Mouse (Mus musculus) left cerebral cortex, postnatal 4 days (tissue): ENCODE data around the gene Map4k4. TPM values are rescaled to one million over a fixed set of nuclear protein-coding genes. Genes with fewer than 3 reads are reported as not detected.

Experiments used
- DNase-seq: peaks from one replicate; pipeline ENCODE4 v3.0.0-alpha.2; 2022
- intact Hi-C: fragments of 180-260 bp; cut with DNase I; formaldehyde crosslinking; loops from one replicate; pipeline ENCODE4 v1.15.1; 2025
- total RNA-seq, 2 experiments: library from RNA; stranded (reverse); gene quantifications; 2 replicates each; pipeline ENCODE4 v1.2.3; 2021

Map4k4 gene
- total RNA-seq, 2 experiments from 2014 or later = 374 to 381 TPM

DNA sequence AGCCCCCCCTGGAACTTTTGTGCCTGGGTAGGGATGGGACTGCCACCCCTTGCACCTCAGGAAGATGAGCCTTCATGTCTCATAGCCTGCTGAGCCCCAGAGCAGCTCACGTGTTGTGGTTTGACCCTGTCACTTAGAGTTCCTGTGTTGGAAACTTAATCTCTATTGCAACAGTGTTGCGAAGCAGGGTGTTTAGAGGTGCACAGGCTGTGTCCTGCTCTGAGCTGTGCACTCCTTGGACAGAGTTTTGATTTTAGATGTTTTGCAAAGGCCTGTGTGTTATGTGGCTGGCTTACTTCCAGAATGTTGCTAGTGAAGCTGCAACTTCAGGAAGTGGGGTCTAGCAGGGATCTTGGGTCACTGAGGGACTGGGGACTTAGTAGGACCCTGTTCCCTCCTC is 4.1 kb upstream of the Map4k4 start:
- DNase-seq = no peak
- intact Hi-C loops = no loop called here

GRCm38 (mm10) chr1:39898686-39899085 is 2.0 kb upstream of the Map4k4 start:
- intact Hi-C loops = no loop called here
- no peak for DNase-seq

DNA sequence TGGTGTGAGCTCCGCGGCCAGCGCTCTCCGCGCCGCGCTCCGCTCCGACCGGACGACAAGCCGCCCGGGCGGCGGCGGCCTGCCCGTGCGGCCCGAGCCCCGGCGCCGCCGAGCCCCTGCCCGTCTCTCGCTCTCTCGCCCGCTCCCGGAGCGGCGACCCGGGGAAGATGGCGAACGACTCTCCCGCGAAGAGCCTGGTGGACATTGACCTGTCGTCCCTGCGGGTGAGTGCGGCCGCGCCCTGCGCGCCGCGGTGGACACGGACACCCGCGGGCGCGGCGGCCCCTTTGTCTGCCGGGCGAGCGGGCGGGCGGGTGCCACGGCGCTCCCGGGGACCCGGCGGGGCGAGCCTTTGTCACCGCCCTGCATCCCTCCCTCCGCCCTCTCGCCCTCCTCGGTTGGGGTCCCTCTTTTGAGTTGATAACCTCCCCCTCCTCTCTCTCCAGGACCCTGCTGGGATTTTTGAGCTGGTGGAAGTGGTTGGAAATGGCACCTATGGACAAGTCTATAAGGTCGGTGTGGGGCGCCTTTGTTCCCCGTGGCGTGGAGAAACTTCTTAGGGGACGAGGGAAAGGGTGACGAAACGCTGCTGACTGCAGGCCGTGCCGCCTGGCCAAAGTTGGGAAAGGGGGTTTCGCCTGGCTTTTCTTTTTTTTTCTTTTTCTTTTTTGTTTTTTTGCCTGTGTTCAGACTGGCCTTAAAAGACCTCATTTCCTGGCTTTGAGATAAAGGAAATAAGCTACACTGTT is 524 bp downstream of the Map4k4 start:
- intact Hi-C loops = loop anchor here (5.0 to 10.0 kb wide), 2 partner anchors 139 to 474 kb away; no protein-coding TSS in a partner anchor
- peak; percentile 68 for DNase-seq

DNA sequence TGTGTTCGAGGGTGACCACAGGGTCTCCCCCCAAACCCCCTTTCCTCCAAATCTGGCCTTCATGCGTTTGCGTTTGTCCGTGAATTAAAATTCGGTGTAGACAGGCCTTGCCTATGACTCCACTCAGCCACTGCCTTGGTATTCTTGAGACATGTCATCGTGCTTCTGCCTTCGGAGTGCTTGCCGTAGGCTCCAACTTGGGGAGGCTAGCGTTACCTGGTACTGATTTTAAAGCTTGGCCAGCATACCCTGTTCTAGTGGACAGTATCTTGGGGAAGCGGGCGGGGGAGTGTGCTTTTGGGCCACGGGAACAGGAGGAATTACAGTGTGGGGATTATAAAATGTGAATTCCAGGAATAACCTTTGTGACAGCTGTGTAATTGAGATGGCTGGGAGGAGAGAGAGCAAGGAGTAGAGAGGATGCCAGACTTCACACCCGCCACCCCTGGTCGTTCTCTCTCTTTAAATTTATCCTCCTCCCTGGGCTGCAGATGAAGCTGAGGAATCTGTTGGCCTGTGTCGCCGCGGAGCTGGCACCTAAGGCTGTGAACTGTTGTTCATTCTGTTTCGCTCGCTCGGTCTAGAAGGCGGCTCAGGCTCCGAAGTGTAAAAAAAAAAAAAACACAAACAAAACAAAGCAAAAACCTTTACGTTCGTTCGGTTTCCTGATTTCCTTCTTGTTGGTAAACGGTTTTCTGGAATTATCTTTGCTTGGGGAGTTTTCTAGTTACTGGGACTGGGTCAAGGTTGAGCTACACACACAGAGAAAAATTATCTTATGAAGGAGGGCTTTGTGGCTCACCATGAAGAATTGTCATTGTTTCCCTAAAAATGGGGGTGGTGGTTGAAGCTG is 1.4 kb downstream of the Map4k4 start:
- intact Hi-C loops = loop anchor here (5.0 to 10.0 kb wide), 2 partner anchors 140 to 473 kb away; no protein-coding TSS in a partner anchor
- peak; percentile 50 for DNase-seq

DNA sequence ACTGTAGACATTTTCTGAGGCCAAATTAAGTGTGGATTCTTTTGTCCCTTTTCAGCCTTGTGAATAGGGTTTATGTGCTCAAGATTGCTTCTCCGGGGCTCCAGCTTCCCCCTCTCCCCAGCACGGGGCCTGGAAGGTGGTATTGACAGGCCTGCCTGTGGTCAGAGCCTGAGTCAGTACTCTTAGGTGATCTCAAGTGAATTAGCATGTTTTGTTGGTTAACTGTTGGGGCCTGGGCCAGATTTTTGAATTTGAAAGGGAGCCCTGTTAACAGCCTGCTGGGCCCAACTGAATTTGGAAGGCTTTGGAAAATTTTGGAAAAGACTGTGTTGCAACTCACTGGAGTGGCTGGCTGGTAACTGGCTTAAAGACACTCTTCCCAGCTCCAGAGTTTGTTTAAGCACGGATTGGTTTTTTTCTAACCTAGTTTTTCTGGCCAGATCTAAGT is 2.0 kb downstream of the Map4k4 start:
- intact Hi-C loops = loop anchor here (5.0 to 10.0 kb wide), 2 partner anchors 140 to 472 kb away; no protein-coding TSS in a partner anchor

DNA sequence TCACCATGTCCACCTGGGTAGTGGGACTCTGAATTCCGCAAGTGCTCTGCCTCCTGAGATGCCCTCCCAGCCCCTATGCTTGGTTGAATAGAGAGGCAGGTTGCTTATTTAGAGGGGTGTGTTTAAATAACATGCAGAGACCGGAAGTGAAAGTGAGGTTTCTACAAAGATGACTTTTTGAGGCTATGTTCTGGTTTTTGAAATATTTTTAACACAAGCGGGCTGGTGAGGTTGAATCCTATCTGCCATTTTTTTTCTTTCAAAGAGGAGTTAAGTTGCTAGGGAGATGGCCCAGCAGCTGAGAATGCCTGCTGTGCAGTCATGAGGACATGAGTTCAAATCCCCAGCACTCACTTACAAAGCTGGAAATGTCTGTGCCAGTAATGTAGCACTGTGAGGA is 4.0 kb downstream of the Map4k4 start:
- no peak for DNase-seq

More for the DNA sequence above, 2.0 kb downstream of the Map4k4 start:
- DNase-seq = peak; percentile 53

DNA sequence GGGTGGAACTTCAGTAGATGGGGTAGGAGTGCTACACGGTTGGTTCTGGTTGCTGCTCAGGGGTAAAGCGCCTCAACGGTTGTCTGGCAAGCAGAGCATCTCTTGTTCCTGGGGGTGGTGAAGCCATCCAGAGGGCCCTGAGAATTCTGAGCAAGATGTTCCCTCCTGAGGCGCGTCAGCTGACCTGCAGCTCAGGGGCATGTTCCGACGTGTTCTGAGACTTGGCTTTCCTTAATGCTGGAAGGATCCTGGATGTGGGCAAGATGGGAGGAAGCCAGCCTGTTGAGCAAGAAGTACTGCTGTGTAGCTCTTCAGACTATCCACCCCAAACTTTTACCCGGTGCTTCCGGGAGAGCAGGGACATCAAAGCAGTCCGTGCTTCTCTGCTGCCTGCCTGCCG is 6.2 kb downstream of the Map4k4 start:
- intact Hi-C loops = loop anchor here (10.0 kb wide), 1 partner anchor 468 kb away; no protein-coding TSS in a partner anchor
- peak; percentile 33 for DNase-seq

More for the DNA sequence above, 4.0 kb downstream of the Map4k4 start:
- intact Hi-C loops = loop anchor here (5.0 to 10.0 kb wide), 2 partner anchors 142 to 470 kb away; no protein-coding TSS in a partner anchor

DNA sequence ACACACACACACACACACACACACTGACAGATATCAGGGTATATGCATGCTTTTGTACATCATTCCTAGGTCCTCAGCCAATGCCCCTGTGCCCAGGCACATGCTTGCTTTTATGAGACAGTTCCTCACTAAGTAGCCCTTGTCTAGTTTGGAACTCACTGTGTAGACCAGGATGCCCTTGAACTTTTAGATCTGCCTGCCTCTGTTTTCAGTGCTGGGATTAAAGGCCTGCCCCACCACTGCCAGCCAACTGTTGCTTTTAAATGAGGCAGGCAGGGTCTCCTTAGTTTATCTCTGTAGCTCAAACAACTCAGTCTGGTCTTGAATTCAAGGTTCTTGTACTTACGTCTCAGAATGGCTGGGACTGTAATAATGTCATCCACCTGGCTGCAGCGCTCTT is 8.3 kb downstream of the Map4k4 start:
- intact Hi-C loops = loop anchor here (10.0 kb wide), 1 partner anchor 466 kb away; no protein-coding TSS in a partner anchor

DNA sequence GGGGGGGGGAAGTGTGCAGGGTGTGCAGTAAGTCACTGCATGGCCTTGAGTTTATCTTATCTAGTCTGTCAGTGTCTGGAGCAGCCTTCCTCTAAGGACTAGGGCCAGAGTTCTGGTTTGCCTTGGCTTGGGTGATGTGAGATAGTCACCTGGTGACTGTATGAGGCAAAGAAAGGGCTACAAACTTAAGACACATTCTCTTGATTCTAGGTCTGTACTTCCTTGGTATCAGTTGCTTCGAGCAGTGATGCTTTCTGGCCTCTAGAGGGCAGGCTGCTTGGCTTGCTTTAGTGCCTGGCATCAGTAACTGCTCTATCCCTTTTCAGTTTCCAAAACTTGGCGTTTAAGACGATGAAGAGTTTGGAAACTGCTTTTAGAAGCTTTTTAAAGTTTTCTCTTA is 10.7 kb downstream of the Map4k4 start:
- DNase-seq = peak; percentile 44
- intact Hi-C loops = loop anchor here (5.0 to 10.0 kb wide), 2 partner anchors 71 to 227 kb away; no protein-coding TSS in a partner anchor

More for the DNA sequence above, 8.3 kb downstream of the Map4k4 start:
- no peak for DNase-seq

- no peak for DNase-seq
- intact Hi-C loops = loop anchor here (5.0 to 10.0 kb wide), 2 partner anchors 69 to 228 kb away; no protein-coding TSS in a partner anchor
These were observed 12.5 kb downstream of the Map4k4 start for GRCm38 (mm10) chr1:39913256-39913655.

GRCm38 (mm10) chr1:39916144-39916543 is 15.4 kb downstream of the Map4k4 start:
- intact Hi-C loops = loop anchor here (10.0 kb wide), 1 partner anchor 231 kb away; no protein-coding TSS in a partner anchor
- DNase-seq = no peak

DNA sequence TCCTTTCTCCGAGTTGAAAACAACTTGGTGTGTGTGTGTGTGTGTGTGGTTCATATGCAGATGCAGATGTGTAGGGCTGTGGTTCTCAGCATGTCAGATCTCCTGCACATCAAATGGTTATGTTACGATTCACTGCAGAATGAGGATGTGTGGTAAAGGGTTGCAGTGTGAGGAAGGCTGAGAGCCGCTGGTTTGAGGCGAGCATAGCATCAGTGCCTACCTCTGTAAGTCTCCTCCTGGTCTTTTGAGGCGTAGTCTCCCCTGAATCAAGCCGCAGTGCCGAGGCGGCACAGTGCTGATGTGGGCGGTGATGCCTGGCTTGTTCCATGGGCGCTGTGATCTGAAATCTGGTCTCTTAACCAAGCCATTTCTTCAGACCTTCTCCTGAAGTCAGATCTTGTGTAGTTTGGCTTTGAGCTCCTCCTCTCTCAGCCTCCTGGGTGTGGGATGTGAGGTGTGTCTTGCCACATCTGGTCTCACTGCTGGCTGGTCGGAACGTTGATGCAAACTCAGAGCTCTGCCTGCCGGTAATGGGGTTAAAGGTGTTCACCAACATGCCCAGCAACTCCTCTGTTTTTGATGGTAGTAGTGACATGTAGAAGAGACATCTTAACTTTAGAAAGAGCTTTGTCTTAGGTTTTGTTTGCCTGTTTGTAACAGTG is 17.3 kb downstream of the Map4k4 start:
- DNase-seq = no peak
- intact Hi-C loops = loop anchor here (10.0 kb wide), 1 partner anchor 233 kb away; no protein-coding TSS in a partner anchor

DNA sequence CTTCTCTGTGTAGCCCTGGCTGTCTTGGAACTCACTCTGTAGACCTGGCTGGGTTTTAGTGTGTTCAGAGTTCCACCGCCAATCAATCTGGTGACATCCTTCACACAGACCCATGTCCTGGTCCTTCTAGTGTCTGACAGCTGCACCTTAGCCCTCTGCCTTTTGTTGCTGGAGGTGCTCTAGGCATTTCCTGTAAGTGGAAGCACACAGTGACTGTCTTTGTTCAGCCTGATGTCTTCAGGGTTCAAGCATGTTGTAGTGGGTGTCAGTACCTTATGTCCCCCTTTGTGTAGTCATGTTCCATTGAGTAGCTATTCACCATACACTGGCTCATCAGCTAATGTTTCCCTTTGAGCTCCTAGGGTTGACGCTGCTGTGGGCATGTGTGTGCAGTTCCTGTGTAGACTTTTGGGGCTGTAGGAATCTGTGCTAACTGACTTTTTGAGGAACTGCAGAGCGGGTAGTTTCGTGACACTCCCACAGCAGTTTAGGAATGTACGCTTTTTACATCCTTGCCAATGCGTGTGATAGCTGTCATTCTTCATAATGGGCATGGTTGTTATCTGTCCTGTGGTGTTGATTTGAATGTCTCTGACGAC is 17.9 kb downstream of the Map4k4 start:
- no peak for DNase-seq

GRCm38 (mm10) chr1:39920616-39921015 is 19.9 kb downstream of the Map4k4 start:
- intact Hi-C loops = no loop called here
- DNase-seq = no peak

More for the DNA sequence above, 17.9 kb downstream of the Map4k4 start:
- intact Hi-C loops = loop anchor here (10.0 kb wide), 1 partner anchor 234 kb away; no protein-coding TSS in a partner anchor

DNA sequence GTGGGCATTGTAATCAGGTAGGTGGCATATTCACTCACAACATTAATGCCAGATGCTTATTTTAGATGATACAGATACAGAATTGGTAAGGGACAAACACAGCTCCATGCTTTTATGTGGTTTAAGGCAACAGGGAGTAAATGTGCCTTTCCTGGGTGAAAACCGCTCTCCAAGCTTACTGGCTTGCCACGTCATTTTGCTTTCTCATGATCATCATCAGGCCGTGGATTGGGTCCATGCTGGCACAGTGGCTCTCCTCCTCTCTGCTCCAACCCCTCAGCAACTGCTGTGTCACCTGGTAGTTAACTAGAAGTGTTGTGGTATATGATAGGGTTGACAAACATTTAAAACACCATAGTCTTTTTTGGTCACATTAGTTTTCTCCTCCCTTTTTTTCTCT is 21.3 kb downstream of the Map4k4 start:
- intact Hi-C loops = no loop called here
- no peak for DNase-seq

DNA sequence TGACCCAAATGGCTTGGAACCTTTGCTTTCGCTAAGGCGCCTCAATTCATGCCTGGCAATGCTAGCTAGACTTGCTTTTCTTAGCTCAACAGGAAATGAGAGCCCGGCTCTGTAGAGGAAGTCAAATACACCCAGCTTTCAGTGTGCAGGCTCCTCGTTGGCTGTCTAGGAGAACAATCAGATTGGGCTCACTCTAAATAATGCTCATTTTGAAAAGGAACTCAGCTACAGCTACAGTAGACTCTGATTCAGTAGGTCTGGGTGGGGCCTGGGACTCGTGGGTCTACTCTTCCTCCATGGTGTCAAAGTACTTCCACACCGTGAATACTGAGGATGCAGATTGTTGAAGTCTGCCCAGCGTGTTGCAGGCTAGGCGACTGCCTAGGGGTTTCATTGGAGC is 22.0 kb downstream of the Map4k4 start:
- DNase-seq = no peak
- intact Hi-C loops = no loop called here

DNA sequence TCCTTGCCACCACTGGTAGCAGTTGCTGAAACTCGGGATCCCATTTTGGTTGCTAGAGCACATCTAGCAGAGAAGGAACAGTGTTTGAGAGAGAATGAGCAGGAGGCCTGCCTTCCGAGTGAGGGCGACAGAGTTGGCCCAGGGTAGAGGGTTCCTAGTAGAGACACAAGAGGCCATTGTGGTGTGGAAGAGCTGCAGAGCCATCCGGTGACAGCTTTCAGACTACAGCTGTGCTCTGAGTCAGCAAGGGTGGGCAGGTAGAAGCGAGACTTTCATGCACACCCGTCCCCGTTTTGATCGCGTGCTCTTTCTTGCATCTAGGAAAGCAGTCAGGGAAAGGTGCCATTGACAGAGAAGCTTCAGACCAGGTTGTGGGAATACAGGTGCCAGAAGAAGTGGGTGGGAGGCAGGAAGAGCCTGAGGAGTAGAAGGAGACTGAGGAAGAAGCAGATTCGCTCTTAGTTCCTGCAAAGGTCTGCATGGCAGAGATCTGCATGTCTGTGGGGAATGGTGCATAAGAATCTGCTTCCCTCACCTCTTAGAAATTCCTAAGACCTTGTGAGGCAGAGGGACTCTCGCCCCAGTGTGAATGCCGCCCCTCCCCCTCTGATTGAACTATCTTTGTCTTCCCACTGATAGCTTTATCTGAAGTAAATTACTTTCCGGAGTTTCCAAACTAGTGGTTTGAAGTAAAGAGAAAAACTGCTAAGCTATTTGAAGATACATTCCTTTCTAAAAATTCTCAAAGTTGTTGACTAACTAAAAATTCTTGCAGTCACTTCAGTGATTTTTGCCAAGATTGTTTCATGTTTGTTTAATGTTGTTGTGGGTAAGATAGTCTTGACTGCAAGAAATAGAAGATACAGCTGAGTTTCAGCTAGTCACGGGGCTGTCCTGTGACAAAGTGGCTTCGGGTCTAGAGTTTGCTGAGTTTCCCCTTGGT is 23.0 kb downstream of the Map4k4 start:
- no peak for DNase-seq
- intact Hi-C loops = no loop called here

- peak; percentile 44 for DNase-seq
- intact Hi-C loops = no loop called here
These were observed 30.3 kb downstream of the Map4k4 start for GRCm38 (mm10) chr1:39931055-39931454.
